Mouse (Mus musculus) limb, embryonic 11.5 days (tissue): ENCODE measurements around the gene Gm16253. TPM values are rescaled to one million over a fixed set of nuclear protein-coding genes. Genes with fewer than 3 reads are reported as not detected.
A peak's percentile ranks its signal among the peaks of the same experiment; 100 is the strongest.

Experiments used
- ATAC-seq: fragments of 200-750 bp; cut with Nextera tagmentation; 2 replicates; pipeline ENCODE4 v1.8.0; 2017; ENCODE audit warnings: low read depth; ENCODE audit not compliant: insufficient number of reproducible peaks, low FRiP score, low TSS enrichment
- DNase-seq: peaks from one replicate; pipeline ENCODE4 v3.0.0-alpha.2; 2015; ENCODE audit warnings: low spot score
- H3K27ac ChIP-seq: fragments of 300-500 bp; sonication (generic); replicated peaks from 2 replicates; pipeline ENCODE4 v1.5.1; 2014; ENCODE audit warnings: low read depth, mild to moderate bottlenecking, low read length
- H3K27me3 ChIP-seq: fragments of 300-500 bp; sonication (generic); 2 replicates; pipeline ENCODE4 v1.6.1; 2014; ENCODE audit warnings: mild to moderate bottlenecking, low read length, mixed read lengths; ENCODE audit not compliant: control insufficient read depth, insufficient read depth
- H3K36me3 ChIP-seq: fragments of 300-500 bp; sonication (generic); 2 replicates; pipeline ENCODE4 v1.6.1; 2014; ENCODE audit warnings: mild to moderate bottlenecking, low read length, moderate library complexity, mixed read lengths; ENCODE audit not compliant: control insufficient read depth, insufficient read depth
- H3K4me1 ChIP-seq: fragments of 300-500 bp; sonication (generic); 2 replicates; pipeline ENCODE4 v1.6.1; 2014; ENCODE audit warnings: low read length, mixed read lengths; ENCODE audit not compliant: control insufficient read depth, insufficient read depth
- H3K4me2 ChIP-seq: fragments of 300-500 bp; sonication (generic); 2 replicates; pipeline ENCODE4 v1.6.1; 2014; ENCODE audit warnings: low read depth, mild to moderate bottlenecking, moderate library complexity; ENCODE audit not compliant: severe bottlenecking
- H3K4me3 ChIP-seq: fragments of 300-500 bp; sonication (generic); 2 replicates; pipeline ENCODE4 v1.5.1; 2014; ENCODE audit warnings: low read depth, low read length
- H3K9ac ChIP-seq: fragments of 300-500 bp; sonication (generic); 2 replicates; pipeline ENCODE4 v1.6.1; 2014; ENCODE audit warnings: mild to moderate bottlenecking, low read length
- H3K9me3 ChIP-seq: fragments of 300-500 bp; sonication (generic); 2 replicates; pipeline ENCODE4 v1.6.1; 2016; ENCODE audit warnings: low read length; ENCODE audit not compliant: control insufficient read depth
- WGBS: fragments of 180-500 bp; shearing (Covaris S2); extraction: QIAGEN DNeasy Blood & Tissue Kit; methylation state at CpG from one replicate; pipeline ENCODE4 v1.1.7; 2014; 5-methylcytosine and 5-hydroxymethylcytosine counted together
- polyA plus RNA-seq: library from polyadenylated mRNA; unstranded; fragments of >200 nt; fragmentation: Nextera tagmentation; extraction: Ambion mirVana; gene quantifications from 2 replicates; pipeline ENCODE4 v1.2.1, GENCODE M21; 2014

Gm16253 gene
- polyA plus RNA-seq, result 0.69 and 1.0 TPM in 2 replicates

DNA sequence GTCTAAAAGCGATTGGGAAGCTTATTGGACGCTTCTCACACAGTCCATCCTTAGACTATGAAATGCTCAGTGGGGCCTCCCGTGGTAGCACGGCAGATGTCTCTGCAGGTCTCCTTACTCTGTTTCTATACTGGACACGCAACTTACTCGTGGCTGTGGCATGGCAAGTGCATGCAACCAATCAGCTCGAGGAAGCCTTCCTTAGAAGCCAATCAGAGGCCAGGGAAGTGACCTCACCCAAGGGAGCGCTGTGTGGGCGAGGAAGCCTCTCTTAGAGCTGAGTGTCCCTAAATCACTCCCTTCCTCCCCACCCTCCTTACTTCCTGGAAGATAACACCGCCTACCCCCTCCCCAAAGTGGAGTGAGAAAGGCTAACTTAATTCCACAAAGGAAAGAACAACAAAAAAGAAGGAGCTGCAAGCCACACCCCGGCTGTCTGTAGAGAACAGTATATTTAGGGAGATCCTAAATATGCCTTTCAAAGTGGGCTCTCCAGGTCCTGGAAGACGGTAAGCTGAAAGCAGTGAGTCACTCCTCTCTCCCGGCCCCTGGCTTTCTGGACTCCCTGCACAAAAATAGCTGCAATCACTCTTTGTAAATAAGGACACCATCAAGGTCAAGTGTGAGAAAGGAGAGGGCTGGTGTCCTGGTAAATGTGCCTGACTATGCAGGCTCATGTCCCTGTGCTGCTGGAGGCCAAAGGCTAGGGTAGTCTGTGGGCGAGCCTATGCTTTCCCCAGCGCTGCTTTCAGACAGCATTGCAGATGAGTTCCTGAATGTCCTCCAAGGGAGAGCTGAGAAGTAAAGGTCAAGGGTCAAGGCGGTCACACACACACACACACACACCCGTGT is at the start of gene Gm16253:
TSS of gene Gm16253 (plus strand) at position 295 of the 852 bp plus-strand sequence.
- WGBS, result 35% methylated on average over 17 of the region's 17 CpGs
- ATAC-seq (peak; percentile 65), DNase-seq (peak; percentile 79)
- no peak within 1 kb of the TSS; the same call in 1 of the 2 replicates for H3K9ac ChIP-seq
- peak within 1 kb of the TSS; percentile 56; the same call in 1 of the 2 replicates for H3K27ac ChIP-seq
- H3K4me3 ChIP-seq, result 0 out of 2 replicates have a peak within 1 kb of the TSS, but pooled peaks have one; percentile 10
- H3K27me3 ChIP-seq, result no peaks in the 10 kb centered on the region
- peaks cover 15% of the 10 kb centered on the region for H3K4me1 ChIP-seq
- no peaks in the 10 kb centered on the region for H3K36me3 ChIP-seq
- H3K9me3 ChIP-seq, result no peaks in the 10 kb centered on the region
- H3K4me2 ChIP-seq, result peak within 1 kb of the TSS; percentile 18

DNA sequence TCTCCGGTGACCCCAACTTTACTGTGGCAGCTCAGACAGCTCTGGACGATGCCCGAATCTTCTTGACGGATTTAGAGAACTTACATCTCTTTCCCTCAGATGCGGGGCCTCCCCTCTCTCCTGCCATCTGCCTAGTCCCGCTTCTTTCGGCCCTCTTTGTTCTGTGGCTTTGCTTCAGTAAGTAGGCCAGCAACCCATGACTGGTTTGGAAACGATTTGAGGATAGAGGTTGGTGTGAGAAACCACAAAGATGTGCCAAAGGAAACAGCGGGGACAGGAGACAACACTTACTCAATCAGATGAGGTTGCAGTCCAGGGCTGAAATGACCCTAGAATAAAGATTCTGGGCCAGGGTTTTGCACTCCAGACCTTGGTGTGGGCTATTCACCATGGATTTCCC is 48.3 kb upstream of the Gm16253 start:
- H3K9me3 ChIP-seq, result no peaks in the 10 kb centered on the region
- ATAC-seq (no peak), DNase-seq (no peak)
- H3K36me3 ChIP-seq, result no peaks in the 10 kb centered on the region
- no peak overlapping the region for H3K27ac ChIP-seq
- H3K9ac ChIP-seq, result no peak overlapping the region
- H3K27me3 ChIP-seq, result peaks cover 18% of the 10 kb centered on the region
- H3K4me1 ChIP-seq, result peaks cover 3% of the 10 kb centered on the region; the same call in 1 of the 2 replicates
- no peak overlapping the region for H3K4me2 ChIP-seq
- no peak overlapping the region for H3K4me3 ChIP-seq
- 52% methylated on average over 9 of the region's 9 CpGs for WGBS

DNA sequence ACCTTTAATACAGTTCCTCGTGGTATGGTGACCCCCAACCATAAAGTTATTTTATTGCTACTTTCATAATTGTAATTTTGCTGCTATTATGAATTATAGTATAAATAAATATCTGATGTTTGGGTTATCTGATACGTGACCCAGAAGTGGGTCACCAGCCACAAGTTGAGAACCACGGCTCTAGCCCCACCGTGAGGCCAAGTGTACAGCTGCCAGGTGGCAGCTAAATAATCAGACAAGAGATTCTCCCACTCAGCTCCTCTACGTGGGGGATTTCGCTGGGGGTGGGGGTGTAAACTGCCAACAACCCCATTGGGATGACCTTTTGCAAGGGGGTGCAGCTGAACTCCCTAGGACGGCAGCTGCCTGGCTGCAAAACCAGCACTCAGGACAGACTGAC is 44.7 kb upstream of the Gm16253 start:
- Histone ChIP-seq H3K4me1 (peaks cover under 1% of the 10 kb centered on the region; the same call in 1 of the 2 replicates), H3K27ac (no peak overlapping the region), H3K4me3 (no peak overlapping the region), H3K36me3 (no peaks in the 10 kb centered on the region), H3K4me2 (no peak overlapping the region), H3K9ac (no peak overlapping the region), H3K9me3 (no peaks in the 10 kb centered on the region), H3K27me3 (peaks cover 13% of the 10 kb centered on the region)
- ATAC-seq, result no peak
- no peak for DNase-seq
- WGBS, result 67% methylated on average over 7 of the region's 7 CpGs

DNA sequence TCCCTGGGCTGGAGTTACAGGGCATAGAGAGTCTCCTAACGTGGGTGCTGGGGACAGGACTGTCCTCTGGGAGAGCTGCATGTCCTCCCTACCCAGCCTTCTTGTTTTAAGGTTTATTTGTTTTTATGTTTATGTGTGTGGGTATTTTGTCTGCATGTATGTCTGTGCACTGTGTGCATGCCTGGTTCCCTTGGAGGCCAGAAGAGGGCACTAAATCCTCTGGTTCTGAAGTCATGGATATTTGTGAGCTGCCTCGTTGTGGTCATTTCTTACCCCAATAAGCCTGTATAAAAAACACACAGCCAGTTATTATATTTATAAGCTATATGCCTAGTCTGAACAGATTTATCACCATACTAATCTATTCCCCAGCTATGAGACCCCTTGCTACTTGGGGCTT is 42.5 kb upstream of the Gm16253 start:
- no peak for ATAC-seq
- no peak for DNase-seq
- Histone ChIP-seq H3K27ac (no peak overlapping the region), H3K4me1 (0 out of 2 replicates have a peak, but pooled peaks cover 3% of the 10 kb centered on the region), H3K4me2 (no peak overlapping the region), H3K9me3 (no peaks in the 10 kb centered on the region), H3K4me3 (no peak overlapping the region), H3K9ac (no peak overlapping the region), H3K27me3 (no peaks in the 10 kb centered on the region), H3K36me3 (no peaks in the 10 kb centered on the region)
- 55% methylated on average over 2 of the region's 2 CpGs for WGBS

GRCm38 (mm10) chr3:96539316-96539715 is 37.5 kb upstream of the Gm16253 start:
- Histone ChIP-seq H3K4me1 (0 out of 2 replicates have a peak, but pooled peaks cover 3% of the 10 kb centered on the region), H3K4me3 (no peak overlapping the region), H3K36me3 (no peaks in the 10 kb centered on the region), H3K9ac (no peak overlapping the region), H3K27ac (0 out of 2 replicates have a peak overlapping the region, but pooled peaks have one; percentile 36), H3K9me3 (no peaks in the 10 kb centered on the region), H3K4me2 (no peak overlapping the region), H3K27me3 (no peaks in the 10 kb centered on the region)
- ATAC-seq (no peak), DNase-seq (no peak)
- WGBS, result 12% methylated on average over 2 of the region's 2 CpGs

DNA sequence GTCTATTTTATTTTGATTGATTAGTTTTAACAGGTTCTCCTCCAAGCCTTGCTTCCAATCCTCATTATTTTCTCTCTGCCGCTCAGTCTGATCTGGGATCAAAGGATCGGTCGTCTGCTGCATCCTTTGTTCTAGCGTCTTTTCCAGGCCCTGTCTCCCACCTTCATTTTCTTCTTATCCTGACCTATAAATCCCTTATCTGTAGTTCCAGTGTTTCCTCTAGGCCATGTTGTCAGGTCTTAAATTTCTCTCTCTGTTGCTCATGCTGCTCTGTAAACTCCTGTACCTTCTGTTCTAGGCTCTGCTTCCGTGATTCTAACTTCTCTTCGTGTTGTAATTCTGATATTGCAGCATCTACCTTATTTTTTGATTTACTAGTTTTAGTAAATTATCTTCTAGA is 36.0 kb upstream of the Gm16253 start:
- no peak for DNase-seq
- WGBS, result 22% methylated on average over 6 of the region's 6 CpGs
- H3K27ac ChIP-seq, result no peak overlapping the region
- no peaks in the 10 kb centered on the region for H3K27me3 ChIP-seq
- H3K4me3 ChIP-seq, result no peak overlapping the region
- no peak overlapping the region for H3K4me2 ChIP-seq
- ATAC-seq, result no peak
- no peak overlapping the region for H3K9ac ChIP-seq
- 0 out of 2 replicates have a peak, but pooled peaks cover 3% of the 10 kb centered on the region for H3K4me1 ChIP-seq
- H3K36me3 ChIP-seq, result no peaks in the 10 kb centered on the region
- no peaks in the 10 kb centered on the region for H3K9me3 ChIP-seq

GRCm38 (mm10) chr3:96541328-96542078 is 35.3 kb upstream of the Gm16253 start:
- Histone ChIP-seq H3K36me3 (no peaks in the 10 kb centered on the region), H3K4me2 (no peak overlapping the region), H3K9ac (no peak overlapping the region), H3K4me3 (no peak overlapping the region), H3K4me1 (0 out of 2 replicates have a peak, but pooled peaks cover 3% of the 10 kb centered on the region), H3K27me3 (no peaks in the 10 kb centered on the region), H3K9me3 (no peaks in the 10 kb centered on the region), H3K27ac (no peak overlapping the region)
- ATAC-seq (no peak), DNase-seq (peak; percentile 62)
- WGBS, result 21% methylated on average over 14 of the region's 14 CpGs

- Histone ChIP-seq H3K36me3 (no peaks in the 10 kb centered on the region), H3K4me2 (no peak overlapping the region), H3K27me3 (no peaks in the 10 kb centered on the region), H3K9me3 (no peaks in the 10 kb centered on the region), H3K9ac (no peak overlapping the region), H3K4me3 (no peak overlapping the region), H3K4me1 (0 out of 2 replicates have a peak, but pooled peaks cover 3% of the 10 kb centered on the region), H3K27ac (no peak overlapping the region)
- DNase-seq (no peak), ATAC-seq (no peak)
- 76% methylated on average over 8 of the region's 8 CpGs for WGBS
Measured at GRCm38 (mm10) chr3:96542554-96542953, 34.2 kb upstream of the Gm16253 start.
